Mouse (Mus musculus): Measurements from ENCODE around the gene Casp7. TPM values are rescaled to one million over a fixed set of nuclear protein-coding genes. Genes with fewer than 3 reads are reported as not detected.
A peak's percentile ranks its signal among the peaks of the same experiment; 100 is the strongest.

Casp7 gene
- polyA plus RNA-seq, 1 experiment from 2014 or later: 17.9 TPM

DNA sequence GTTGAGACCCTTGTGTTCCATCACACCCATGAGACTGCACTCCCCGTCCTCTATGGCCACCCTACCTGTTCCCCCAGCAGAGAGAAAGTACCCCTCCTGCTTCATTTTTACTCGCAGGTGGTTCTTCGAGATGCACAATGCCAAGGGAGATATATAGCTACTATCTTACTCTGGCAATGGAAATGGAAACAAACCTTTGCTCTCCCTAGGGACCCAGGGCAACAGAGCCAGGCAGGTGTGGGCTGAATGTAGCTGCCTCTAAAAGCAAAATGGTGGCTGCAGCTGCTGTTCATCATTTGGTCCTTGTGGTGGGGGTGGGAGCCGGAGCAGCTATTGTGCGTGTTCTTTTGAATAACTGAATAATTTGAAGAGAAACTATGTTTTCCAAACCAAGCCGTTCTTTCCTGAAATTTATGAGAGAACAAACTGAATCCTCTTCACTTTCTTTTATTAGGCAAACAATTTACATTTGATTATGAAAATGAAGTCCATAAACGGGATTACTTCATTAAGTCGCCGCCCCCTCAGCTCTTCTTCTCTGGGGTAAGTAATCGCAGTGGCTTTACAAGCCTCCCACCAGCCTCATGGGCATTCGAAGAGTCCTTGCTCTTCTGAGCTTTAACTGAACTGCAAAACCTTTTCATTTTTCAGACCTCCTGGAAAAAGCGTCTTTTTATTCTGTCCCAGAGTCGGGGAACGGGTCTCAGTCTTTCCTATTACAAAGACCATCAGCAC is 73.5 kb downstream of the Casp7 start:
- H3K27me3 ChIP-seq (ENCODE audit: control insufficient read depth, insufficient read depth, low read length): no peaks in the 10 kb centered on the region

DNA sequence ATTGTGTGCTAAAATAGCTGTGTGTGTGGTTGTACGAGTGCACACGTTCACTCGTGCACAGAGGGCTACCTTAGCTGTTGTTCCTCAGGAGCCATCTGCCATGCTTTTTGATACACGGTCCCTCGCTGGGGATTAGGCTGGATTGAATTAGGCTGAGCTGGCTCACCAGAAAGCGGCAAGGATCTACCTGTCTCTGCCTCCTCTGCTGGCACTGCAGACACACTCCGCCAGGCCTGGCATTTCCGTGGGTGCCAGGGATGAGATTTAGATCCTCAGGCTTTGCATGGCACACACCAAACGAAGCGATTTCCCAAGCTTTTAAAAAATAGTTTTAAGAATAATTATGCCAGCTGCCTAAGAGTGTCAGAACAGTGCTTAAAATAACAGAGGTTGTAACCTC is 75.0 kb downstream of the Casp7 start:
- no peaks in the 10 kb centered on the region for H3K9me3 ChIP-seq (ENCODE audit: control insufficient read depth, low read length)
- no peaks in the 10 kb centered on the region for H3K27me3 ChIP-seq (ENCODE audit: control insufficient read depth, insufficient read depth, low read length)
- no peak overlapping the region for H3K4me2 ChIP-seq (replicated peaks; ENCODE audit: low read depth)
- 82% methylated on average over 10 of the region's 10 CpGs for WGBS
- no peaks in the 10 kb centered on the region for H3K4me1 ChIP-seq (replicated peaks; ENCODE audit: control insufficient read depth, insufficient read depth)
- H3K9ac ChIP-seq (ENCODE audit: low read length): no peak overlapping the region
- no peak for ATAC-seq (ENCODE audit: low FRiP score, low TSS enrichment)
- no peak overlapping the region for H3K4me3 ChIP-seq (ENCODE audit: low read depth, low read length)
- no peaks in the 10 kb centered on the region for H3K36me3 ChIP-seq (ENCODE audit: control insufficient read depth, insufficient read depth, low read length)
- H3K27ac ChIP-seq (replicated peaks): no peak overlapping the region
- TF ChIP-seq EP300 (optimal IDR thresholded peaks at IDR 0.05): no peak
- no peak for TF ChIP-seq CTCF (IDR thresholded peaks at IDR 0.05; ENCODE audit: low read depth)
- DNase-seq (ENCODE audit: low spot score): no peak

More for the DNA sequence above, 73.5 kb downstream of the Casp7 start:
- Histone ChIP-seq H3K27ac (replicated peaks) (no peak overlapping the region), H3K9ac (ENCODE audit: low read length) (no peak overlapping the region), H3K4me3 (ENCODE audit: low read depth, low read length) (no peak overlapping the region), H3K36me3 (ENCODE audit: control insufficient read depth, insufficient read depth, low read length) (no peaks in the 10 kb centered on the region), H3K4me2 (replicated peaks; ENCODE audit: low read depth) (no peak overlapping the region), H3K4me1 (replicated peaks; ENCODE audit: control insufficient read depth, insufficient read depth) (no peaks in the 10 kb centered on the region), H3K9me3 (ENCODE audit: control insufficient read depth, low read length) (no peaks in the 10 kb centered on the region)
- 82% methylated on average over 14 of the region's 14 CpGs for WGBS
- DNase-seq (ENCODE audit: low spot score) (no peak), ATAC-seq (ENCODE audit: low FRiP score, low TSS enrichment) (no peak)
- no peak for TF ChIP-seq EP300 (optimal IDR thresholded peaks at IDR 0.05)
- TF ChIP-seq CTCF (IDR thresholded peaks at IDR 0.05; ENCODE audit: low read depth): no peak

GRCm38 (mm10) chr19:56474869-56475550 is 78.1 kb downstream of the Casp7 start:
- Histone ChIP-seq H3K27me3 (ENCODE audit: control insufficient read depth, insufficient read depth, low read length) (no peaks in the 10 kb centered on the region), H3K4me2 (replicated peaks; ENCODE audit: low read depth) (no peak overlapping the region; the same call in 1 of the 2 replicates), H3K4me1 (replicated peaks; ENCODE audit: control insufficient read depth, insufficient read depth) (no peaks in the 10 kb centered on the region; the same call in 1 of the 2 replicates), H3K9me3 (ENCODE audit: control insufficient read depth, low read length) (no peaks in the 10 kb centered on the region), H3K36me3 (ENCODE audit: control insufficient read depth, insufficient read depth, low read length) (no peaks in the 10 kb centered on the region), H3K27ac (replicated peaks) (no peak overlapping the region), H3K9ac (ENCODE audit: low read length) (no peak overlapping the region), H3K4me3 (ENCODE audit: low read depth, low read length) (no peak overlapping the region)
- ATAC-seq (ENCODE audit: low FRiP score, low TSS enrichment) (peak; percentile 55; the same call in 1 of the 2 replicates), DNase-seq (ENCODE audit: low spot score) (peak; percentile 65)
- no peak for TF ChIP-seq CTCF (IDR thresholded peaks at IDR 0.05; ENCODE audit: low read depth)
- TF ChIP-seq EP300 (optimal IDR thresholded peaks at IDR 0.05): no peak
- WGBS: 51% methylated on average over 19 of the region's 19 CpGs

GRCm38 (mm10) chr19:56476546-56476945 is 79.6 kb downstream of the Casp7 start:
- H3K9ac ChIP-seq (ENCODE audit: low read length): no peak overlapping the region
- no peak for TF ChIP-seq CTCF (IDR thresholded peaks at IDR 0.05; ENCODE audit: low read depth)
- TF ChIP-seq EP300 (optimal IDR thresholded peaks at IDR 0.05): no peak
- no peaks in the 10 kb centered on the region for H3K27me3 ChIP-seq (ENCODE audit: control insufficient read depth, insufficient read depth, low read length)
- H3K4me2 ChIP-seq (replicated peaks; ENCODE audit: low read depth): no peak overlapping the region
- no peak overlapping the region for H3K27ac ChIP-seq (replicated peaks)
- WGBS: 47% methylated on average over 2 of the region's 2 CpGs
- ATAC-seq (ENCODE audit: low FRiP score, low TSS enrichment) (no peak), DNase-seq (ENCODE audit: low spot score) (no peak)
- no peaks in the 10 kb centered on the region for H3K36me3 ChIP-seq (ENCODE audit: control insufficient read depth, insufficient read depth, low read length)
- H3K4me3 ChIP-seq (ENCODE audit: low read depth, low read length): no peak overlapping the region
- no peaks in the 10 kb centered on the region; the same call in 1 of the 2 replicates for H3K4me1 ChIP-seq (replicated peaks; ENCODE audit: control insufficient read depth, insufficient read depth)
- no peaks in the 10 kb centered on the region for H3K9me3 ChIP-seq (ENCODE audit: control insufficient read depth, low read length)

DNA sequence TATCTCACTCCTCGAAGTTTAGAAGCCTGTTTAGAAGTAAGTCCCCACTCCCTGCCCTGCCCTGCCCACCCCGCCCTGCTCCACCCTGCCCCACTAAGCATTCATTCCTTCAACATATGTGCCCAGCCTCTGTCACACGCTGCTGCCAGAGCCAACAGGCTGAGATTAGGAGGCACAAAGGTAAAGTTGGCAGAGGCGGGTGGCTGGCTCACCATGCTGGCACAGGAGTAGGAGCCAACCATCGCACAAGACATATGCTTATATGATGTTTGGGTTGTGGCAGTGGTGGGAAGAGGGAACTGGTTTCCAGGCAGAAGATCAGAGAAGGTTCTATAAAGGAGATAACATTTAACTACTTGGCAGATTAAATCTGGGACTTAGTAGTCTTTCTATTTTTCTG is 80.3 kb downstream of the Casp7 start:
- Histone ChIP-seq H3K36me3 (ENCODE audit: control insufficient read depth, insufficient read depth, low read length) (no peaks in the 10 kb centered on the region), H3K9me3 (ENCODE audit: control insufficient read depth, low read length) (no peaks in the 10 kb centered on the region), H3K4me3 (ENCODE audit: low read depth, low read length) (no peak overlapping the region), H3K27ac (replicated peaks) (no peak overlapping the region), H3K27me3 (ENCODE audit: control insufficient read depth, insufficient read depth, low read length) (no peaks in the 10 kb centered on the region), H3K4me1 (replicated peaks; ENCODE audit: control insufficient read depth, insufficient read depth) (no peaks in the 10 kb centered on the region; the same call in 1 of the 2 replicates), H3K4me2 (replicated peaks; ENCODE audit: low read depth) (no peak overlapping the region), H3K9ac (ENCODE audit: low read length) (no peak overlapping the region)
- DNase-seq (ENCODE audit: low spot score): peak; percentile 42
- no peak for TF ChIP-seq CTCF (IDR thresholded peaks at IDR 0.05; ENCODE audit: low read depth)
- TF ChIP-seq EP300 (optimal IDR thresholded peaks at IDR 0.05): no peak
- 67% methylated on average over 5 of the region's 5 CpGs for WGBS
- ATAC-seq (ENCODE audit: low FRiP score, low TSS enrichment): peak; percentile 69

DNA sequence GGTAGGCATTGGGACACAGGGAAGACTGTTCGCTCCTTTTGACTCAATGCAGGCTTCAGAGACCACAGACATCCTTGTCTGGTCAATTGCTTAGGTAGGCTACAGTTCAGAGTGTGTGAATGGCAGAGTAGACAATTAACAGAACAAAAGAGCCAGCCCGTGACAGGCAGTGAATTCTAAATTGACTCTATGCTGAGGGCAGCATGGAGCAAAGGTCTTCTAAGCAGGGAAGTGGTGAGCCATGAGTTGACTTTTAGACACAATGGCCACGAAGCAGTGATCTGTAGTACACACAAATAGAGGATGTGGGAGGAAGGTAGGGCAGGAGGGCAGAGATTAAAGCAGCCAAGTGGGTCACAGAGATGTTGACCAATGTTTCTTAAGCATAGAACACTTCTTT is 80.9 kb downstream of the Casp7 start:
- Histone ChIP-seq H3K36me3 (ENCODE audit: control insufficient read depth, insufficient read depth, low read length) (no peaks in the 10 kb centered on the region), H3K4me2 (replicated peaks; ENCODE audit: low read depth) (no peak overlapping the region), H3K27ac (replicated peaks) (no peak overlapping the region), H3K27me3 (ENCODE audit: control insufficient read depth, insufficient read depth, low read length) (no peaks in the 10 kb centered on the region), H3K9ac (ENCODE audit: low read length) (no peak overlapping the region), H3K9me3 (ENCODE audit: control insufficient read depth, low read length) (no peaks in the 10 kb centered on the region), H3K4me3 (ENCODE audit: low read depth, low read length) (no peak overlapping the region), H3K4me1 (replicated peaks; ENCODE audit: control insufficient read depth, insufficient read depth) (no peaks in the 10 kb centered on the region; the same call in 1 of the 2 replicates)
- WGBS: 66% methylated on average over 3 of the region's 3 CpGs
- TF ChIP-seq EP300 (optimal IDR thresholded peaks at IDR 0.05) (no peak), CTCF (IDR thresholded peaks at IDR 0.05; ENCODE audit: low read depth) (no peak)
- DNase-seq (ENCODE audit: low spot score) (no peak), ATAC-seq (ENCODE audit: low FRiP score, low TSS enrichment) (peak; percentile 27; the same call in 1 of the 2 replicates)
